Mouse (Mus musculus) right cerebral cortex, adult 2 months (tissue): Measurements from ENCODE around the gene Diras2.

Experiments
- DNase-seq, 2 experiments: peaks; one replicate each; pipeline ENCODE4 v3.0.0; 2021 to 2022; ENCODE audit warnings: low spot score in 2 of 2

Diras2 gene

DNA sequence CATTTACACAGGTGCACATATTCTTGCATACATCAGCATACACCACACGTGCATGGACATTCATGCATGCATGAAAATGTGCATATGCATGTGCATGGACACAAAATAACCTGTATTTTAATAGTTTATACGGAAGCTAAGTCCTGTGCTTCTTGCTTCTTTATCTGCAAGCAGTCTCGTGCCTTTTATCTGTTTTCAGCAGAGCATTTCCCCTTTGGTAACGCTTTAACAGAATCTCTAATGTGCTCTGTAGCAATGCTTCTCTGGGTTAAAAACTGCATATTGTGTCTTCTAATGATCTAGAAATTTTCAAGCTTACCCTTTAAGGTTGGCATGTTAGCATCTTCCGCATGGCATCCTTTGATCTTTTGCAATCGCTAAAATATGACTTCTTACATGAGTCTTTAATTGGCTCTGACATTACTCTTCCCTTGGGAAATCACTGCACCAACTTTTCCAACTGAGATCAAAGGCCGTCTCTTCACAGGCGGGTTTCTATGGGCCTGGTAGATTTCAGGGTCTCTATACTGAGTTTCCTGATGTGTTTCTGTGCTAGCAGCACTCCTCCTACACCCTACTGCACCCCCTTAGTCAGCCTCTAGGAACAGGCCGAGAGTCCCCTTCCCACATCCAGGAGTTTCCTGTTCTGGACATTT, 21.9 kb upstream of the Diras2 start:
- DNase-seq = no peak

DNA sequence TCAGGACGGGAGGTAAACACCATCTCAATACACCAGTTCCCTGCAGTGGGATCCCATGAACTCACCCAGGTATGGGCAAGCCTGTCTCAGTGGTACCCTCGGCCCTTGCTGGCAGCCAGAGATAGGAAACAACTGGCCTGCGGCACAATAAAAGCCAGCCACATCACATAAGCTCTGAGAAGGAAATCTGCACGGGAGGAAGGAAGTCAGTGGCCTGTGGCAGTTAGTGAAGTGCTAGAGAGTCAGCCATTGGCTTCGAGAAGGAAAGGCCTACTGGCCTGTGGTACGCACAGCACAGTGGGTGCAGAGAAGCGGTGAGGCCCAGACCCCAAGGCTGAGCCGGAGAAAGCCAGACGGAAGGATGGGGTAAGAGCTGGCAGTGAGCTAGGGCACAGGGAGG, 20.2 kb upstream of the Diras2 start:
- no peak for DNase-seq

DNA sequence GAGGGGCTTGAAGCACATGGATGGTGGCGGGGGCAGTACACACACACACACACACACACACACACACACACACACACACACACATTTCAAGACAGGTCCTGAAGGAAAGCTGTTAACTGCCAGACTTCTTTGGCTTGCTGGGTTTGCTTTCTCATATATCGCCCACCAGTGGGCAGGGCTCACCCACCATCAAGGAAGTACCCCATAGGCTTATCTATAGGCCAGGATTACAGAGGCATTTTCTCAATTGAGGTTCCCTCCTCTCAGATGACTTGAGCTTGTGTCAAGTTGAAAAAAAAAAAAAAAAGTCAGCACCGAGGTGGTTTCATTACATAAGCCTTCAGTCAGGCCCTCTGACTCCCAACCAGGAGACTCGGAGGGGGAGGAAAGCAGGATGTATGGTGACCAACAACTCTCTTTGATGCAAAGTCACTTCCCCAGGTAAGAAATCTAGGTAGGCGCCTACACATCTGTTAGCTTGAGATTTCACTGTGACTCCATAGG, 19.7 kb upstream of the Diras2 start:
- no peak for DNase-seq

DNA sequence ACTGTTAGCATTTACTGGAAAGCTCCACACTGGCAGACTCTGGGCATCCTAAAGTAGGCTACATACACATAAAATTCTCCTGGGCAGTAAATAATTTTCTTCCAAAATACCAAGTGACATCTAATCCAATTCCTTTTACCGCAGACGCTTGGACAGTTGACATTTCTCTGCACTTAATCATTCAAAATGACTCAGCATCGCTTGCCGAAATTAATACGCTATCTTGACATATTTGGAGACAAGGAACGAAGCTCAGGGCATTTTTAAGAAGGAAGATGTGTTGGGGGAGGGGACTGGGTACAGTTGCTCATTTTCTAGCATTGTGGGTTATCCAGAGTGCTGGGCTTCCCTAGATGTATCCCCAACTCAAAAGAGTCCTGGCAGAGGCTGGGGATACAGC, 15.2 kb upstream of the Diras2 start:
- DNase-seq = no peak

GRCm38 (mm10) chr13:52542636-52543035, 11.6 kb upstream of the Diras2 start:
- DNase-seq = no peak

DNA sequence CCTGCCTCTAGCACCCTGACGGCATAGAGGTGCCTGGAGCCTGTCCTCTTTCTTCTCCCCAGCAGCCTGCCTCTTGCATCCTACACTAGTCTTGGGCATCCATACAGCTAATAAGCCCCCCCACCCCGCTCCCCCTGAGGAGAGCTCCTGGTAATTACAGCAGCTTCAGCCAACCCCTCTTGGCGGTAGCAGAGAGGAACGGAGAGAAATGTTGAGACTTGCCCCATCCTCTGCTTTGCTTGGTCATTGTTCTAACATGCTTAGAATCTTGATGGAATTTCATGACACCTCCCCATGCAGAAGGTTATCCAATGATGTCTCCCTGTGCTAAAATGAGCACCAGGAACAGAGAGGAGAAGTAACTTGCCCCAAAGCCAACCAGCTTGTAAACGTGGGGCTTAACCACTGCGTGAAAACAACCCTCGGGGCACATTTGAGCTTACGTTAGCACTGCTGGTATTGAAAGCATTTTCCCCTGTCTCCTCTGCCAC, 11.0 kb upstream of the Diras2 start:
- no peak for DNase-seq

DNA sequence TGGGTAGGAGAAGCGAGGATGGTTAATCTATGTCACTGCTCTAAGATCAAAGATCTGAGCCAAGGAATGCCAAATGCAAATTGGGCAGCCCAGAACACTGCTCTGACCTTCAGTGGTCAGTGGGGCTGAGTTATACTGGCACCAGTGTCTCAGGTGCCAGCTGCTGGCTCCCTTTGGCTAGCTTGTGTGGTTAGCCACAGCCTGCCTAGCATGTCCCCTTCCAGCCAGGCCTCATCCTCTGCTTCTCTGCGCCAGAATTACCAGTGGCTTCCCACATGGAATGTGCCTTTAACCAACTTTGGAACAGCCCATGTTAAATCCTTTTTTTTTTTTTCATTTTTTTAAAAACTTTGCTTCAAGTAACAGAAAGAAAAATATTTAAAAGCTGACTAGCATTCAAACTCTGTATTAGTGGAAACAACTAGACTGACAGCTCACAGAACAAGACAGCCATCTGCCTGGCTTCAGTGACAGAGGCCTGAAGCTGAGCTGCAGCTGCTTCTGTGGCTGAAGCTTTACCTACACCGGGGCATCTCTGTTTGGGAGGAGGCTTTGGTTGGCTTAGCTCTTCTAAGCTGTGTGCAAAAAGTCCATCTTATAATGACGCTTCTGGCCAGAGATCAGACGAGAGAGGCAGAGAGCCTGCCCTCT, 10.4 kb upstream of the Diras2 start:
- no peak for DNase-seq

GRCm38 (mm10) chr13:52539461-52539860, 8.4 kb upstream of the Diras2 start:
- peak in 1 of 2 experiments; percentile 13 for DNase-seq

- no peak for DNase-seq
These were observed 7.6 kb upstream of the Diras2 start for GRCm38 (mm10) chr13:52538588-52539116.

- no peak for DNase-seq
These were observed 6.9 kb upstream of the Diras2 start for GRCm38 (mm10) chr13:52537754-52538587.

DNA sequence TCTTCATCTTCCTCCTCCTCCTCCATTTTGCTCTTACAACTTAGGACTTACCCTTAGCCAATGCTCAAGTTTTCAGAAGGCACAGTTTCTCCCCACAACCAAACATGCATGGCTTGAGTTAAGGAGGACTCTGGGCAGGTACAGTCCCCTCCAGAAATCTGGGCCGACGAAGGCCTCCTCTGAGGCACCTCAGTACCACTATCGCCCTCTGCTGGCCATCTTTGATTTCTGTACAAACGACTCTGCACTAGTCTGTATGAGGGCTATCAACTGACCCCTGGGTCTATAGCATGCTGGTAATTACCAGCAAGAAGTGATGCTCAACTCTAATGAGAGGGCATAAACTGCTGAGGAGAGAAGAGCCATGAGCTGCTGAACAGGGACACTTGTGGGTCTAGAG, 4.5 kb upstream of the Diras2 start:
- peak; percentile 56 to 73 for DNase-seq

DNA sequence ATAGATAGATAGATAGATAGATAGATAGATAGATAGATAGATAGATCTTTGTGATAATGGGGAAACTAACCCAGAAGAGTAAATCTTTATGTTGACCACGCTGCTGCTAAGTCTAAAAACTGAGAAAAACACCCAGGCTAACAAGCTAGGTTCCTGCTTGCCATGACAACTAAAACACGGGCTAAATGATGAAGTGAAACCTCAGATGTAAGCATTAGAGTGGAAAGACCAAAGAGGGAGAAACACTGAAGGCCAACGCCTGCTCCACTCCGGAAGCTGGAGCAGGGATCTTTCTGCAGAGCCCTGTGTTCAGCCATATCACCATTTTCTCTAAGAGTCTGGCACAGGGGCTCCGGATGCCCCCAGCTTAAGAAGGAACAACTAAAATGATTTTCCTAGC, 2.6 kb upstream of the Diras2 start:
- no peak for DNase-seq

DNA sequence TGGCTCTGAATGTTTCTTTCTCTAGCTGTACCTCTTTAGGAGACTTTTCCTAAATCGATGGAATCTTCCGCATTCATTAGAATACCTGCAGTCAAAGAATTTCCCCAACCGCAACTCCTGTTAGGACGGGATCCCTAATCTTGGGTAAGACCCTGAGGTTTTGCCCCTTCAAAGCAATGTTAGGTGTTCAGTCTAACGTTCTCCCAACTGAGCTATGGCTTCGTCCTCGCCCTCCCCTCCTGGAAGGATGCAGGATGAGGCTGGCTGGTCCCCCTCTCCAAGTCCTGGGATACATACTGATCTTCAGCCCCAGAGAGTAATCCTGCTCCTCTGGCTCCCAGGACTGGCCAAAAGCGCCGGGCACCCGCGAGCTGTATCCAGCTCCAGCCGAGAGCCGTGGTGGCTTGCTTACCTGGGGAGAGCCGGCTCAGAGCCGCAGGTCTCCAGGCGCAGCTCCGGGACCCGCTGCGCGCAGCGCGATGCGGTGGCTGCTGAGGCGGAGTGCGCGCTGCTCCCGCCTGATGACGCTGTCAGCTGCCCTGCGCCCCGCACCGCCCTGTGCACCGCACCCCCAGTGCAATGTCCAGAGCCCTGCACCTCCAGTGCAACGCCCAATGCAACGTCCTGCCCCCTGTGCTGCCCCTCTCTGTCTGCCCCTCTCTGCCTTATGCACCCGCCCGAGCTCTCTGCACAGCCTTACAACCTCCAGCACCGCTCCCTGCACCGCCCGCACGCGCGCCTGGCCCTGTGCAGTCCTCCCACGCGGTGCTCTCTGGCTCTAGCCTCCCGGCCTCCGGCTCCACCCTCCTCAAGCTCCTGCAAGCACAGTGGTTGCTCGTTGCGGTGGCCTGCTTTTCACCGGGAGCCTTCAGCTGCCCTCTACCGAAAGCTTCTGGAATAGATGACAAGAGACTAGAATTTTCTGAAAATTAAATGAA, 802 bp downstream of the Diras2 start:
- peak; percentile 81 for DNase-seq

- peak; percentile 41 to 49 for DNase-seq
These were observed 1.7 kb downstream of the Diras2 start for GRCm38 (mm10) chr13:52529188-52529972.

DNA sequence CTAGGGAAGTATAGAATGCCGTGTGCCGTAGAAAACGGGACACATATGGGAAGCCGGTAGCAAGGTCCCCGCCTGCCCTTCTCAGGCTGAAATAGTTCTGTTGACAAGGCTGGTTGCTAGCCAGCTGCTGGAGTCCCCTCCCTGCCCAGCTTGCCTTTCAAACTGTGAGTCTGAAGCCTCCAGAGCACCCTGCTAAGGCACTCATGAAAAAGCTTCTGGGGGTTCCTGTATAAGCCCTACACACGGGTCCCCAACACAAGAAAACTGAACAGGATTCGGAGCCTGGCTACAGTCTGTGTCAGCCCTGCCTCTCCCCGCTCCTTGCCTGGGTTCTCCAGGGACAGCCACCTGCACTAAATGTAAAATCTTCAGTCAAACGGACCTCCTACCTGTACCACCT, 2.3 kb downstream of the Diras2 start:
- DNase-seq = no peak

GRCm38 (mm10) chr13:52528281-52528680, 2.8 kb downstream of the Diras2 start:
- DNase-seq = no peak

DNA sequence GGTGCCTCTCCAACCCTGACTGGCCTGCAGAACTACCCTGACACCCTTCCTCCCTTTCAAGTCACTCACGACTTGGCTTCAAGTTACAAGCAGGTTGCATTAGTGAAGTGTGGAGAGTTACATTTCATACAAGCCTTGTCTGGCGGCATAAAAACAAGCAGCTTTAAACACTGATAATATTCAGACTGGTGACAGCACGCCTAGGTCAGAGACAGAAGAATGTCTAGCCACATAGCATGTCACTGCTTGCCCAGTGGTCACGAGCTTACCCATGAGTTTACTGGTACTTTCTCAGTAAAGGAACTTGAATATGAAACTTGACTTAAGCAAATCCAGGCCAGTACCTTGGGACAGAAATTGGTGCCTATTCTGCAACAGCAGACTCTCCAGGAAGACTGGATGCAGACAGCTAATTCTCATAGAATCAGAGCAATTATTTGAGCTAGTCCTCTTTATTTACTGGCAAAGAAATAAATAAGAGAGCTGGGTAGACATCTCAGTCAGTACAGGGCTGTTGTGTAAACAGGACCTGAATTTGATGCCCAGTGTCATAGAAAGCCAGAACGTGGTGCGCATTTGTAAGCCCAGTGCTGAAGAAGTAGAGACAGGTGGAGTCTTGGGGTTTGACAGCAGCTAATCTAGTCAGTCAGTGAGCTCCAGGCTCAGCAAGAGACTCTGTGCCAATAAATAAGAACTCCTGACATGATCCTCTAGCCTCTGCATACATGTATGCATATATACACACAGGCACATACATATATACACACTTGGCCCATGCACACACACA, 4.6 kb downstream of the Diras2 start:
- no peak for DNase-seq

DNA sequence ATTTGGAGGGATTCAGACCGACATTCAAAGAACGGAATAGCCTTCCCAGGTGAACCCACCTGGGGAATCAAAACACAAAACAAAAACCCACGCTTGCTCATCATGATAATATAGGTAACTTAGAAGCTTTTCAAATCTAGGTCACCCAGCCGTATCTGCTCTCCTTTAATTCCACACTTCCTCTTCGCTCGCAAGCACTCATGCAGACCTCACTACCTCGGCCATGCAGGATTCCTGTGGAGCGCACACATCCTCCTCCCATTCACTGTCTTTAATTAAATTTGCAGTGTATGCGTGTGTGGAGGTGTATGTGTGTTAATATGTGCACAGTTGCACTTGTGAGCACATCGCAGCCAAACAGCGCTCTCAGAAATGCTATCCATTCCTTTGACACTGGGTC, 6.8 kb downstream of the Diras2 start:
- no peak for DNase-seq

DNA sequence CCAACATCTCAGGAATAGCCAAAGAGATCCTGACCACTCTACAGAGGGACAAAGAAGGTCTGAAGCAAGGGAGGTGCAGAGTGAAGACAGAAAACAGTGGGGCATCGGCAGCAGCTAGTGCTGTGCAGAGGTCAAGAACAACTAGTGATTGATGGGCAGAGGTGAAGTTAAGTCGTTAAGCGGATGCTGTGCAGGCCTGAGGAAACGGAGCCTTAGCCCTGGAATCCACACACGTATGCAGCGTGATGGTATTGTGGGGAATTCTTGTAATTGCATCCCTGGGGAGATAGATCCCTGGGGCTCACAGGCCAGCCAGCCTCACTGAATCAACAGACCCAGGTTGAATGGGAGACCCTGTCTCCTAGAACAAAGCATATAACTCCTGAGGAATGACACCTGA, 9.9 kb downstream of the Diras2 start:
- no peak for DNase-seq
